Mouse (Mus musculus) stomach, adult 2 months (tissue): ENCODE data around the gene Kif2c. TPM values are rescaled to one million over a fixed set of nuclear protein-coding genes. Genes with fewer than 3 reads are reported as not detected.

Source experiments
- polyA plus RNA-seq: library from polyadenylated mRNA; depleted of rRNA; stranded (reverse); fragments of >200 nt; gene quantifications from 2 replicates; pipeline ENCODE4 v1.2.3, GENCODE M21; 2012; rRNA removed

The Kif2c gene
- 0.37 and 0.91 TPM in 2 replicates for polyA plus RNA-seq

DNA sequence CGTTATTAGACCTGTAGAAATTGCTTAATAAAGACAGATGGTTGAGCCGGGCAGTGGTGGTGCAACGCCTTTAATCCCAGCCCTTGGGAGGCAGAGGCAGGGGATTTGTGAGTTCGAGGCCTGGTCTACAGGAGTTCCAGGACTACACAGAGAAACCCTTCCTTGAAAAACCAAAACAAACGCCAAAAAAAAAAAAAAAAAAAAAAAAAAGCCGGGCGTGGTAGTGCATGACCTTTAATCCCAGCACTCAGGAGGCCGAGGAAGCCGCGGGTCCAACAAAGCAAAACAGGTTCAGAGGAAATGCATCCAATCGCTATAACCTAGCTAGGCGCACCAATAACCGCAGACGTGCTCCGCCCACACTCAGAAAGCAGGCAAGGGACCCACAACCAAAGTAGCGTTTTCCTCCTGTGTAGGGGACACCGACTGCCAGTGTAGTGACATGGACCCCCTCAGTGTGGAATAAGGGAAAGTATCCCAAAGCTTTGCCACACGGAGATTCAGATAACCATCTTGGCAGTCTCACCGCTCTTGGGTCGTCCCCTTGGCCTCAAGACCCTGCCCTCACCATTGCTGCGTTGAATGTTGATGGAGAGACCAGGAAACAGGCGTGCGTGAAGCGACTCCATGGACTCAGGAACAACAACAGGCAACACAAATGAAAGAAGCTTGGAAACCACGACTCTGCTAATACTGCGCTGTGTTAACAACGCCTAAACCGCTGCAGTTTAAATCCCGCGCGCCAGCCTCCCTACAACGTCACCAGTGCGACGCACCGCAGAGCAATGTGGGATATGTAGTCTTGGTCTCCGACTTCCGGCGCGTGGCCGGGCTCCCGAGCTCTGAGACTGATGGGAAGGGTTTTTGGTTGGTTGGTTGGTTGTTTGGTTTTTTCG, at the start of gene Kif2c:
TSS of gene Kif2c (minus strand) at position 777 of the 896 bp plus-strand sequence.

DNA sequence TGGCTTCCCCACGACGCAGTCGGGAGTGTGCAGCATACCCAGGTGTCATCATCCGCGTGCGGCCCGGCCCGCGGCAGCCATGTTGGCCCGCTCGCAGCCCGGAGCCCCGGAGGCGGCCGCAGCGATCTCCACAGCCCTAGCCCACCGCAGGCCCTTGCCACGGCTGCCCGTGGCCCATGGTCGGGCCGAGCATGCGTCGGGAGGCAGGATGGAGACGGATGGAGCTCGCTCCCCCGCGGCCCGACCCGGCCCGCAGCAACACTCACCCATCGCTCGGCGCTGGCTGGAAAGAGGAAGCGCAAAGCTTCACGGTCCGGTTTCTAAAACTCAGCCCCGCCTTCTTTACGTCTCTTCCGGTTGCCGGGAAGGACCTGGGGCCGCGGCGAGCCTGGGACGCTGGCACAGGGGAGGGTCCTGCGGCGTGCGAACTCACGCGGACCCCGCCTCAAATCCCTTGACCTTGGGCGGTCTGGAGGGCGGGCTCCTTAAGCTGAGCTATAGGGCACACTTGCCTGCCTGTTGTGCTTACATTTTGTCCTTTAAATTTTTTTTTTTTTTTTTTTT, 26.6 kb downstream of the Kif2c start, which contains the start of gene Rps8:
TSS of gene Rps8 (minus strand) at position 452 of the 564 bp plus-strand sequence.

DNA sequence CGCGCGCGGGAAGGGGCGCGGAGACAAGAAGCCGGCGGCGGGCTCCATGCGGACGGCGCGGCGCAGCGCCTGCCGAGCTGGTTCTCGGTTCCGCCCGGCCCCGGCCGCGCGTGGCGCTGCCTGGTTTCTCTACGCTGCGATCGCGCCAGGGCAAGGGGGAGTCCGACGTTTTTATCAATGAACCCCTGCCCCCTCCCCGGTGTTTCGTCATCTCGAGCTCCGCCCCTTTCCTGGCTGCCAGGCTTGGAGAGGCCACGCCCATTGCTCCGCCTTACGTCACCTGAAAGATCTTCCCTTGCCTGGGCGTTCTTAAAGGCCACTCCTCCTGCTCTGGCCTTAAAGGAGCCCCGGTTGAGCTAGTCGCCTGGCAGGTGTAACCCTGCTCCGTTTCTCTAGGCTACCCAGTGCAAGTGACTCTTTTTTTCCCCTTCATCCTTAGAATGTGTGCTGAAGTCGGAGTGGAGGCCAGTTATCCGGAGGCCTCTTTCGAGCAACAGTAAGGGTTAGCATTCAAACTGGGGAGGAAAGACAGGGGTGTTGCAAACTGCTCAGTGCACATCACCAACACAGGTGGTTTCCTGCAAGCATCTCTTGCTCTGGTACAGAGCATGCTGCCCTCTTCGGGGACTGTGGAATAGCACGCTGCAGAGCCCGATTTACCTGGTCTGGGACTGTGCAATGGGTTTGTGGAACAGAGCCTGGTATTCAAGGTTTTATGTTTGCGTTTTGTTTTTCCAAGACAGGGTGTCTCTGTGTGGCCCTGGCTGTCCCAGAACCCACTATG, 48.4 kb downstream of the Kif2c start, which contains the start of gene Plk3:
TSS of gene Plk3 (minus strand) at position 147 of the 784 bp plus-strand sequence.

DNA sequence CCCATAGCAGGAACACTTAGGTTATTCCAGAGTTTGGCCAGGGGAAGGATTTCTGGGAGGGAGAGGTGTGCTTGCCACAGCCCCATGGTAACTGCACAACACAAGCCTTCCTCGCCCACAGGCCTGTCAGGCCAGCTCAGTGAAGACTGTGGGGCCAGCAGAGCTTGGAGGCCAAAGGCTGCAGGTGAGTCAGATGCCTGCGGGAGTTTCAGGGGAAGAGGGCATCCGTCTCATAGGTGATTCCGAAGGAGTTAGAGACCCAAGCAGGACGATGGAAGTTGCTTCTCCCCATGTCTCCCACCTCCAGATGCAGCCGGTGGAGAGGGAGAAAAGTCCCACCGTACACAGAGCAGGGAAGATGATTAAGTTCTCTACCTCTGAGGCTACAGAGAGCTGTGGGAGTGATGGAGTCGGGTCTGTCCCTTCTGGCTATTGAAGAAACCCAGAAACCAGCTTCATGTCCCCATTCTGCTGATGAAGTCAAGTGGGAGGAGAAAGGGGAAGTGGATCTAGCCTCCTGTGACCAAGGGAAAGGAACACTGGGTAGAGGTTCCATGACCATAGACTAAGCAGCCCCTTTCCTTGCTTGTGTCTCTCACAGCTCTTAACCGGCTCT, 55.7 kb downstream of the Kif2c start, which contains the start of gene Tctex1d4:
TSS of gene Tctex1d4 (plus strand) at position 120 of the 616 bp plus-strand sequence.

DNA sequence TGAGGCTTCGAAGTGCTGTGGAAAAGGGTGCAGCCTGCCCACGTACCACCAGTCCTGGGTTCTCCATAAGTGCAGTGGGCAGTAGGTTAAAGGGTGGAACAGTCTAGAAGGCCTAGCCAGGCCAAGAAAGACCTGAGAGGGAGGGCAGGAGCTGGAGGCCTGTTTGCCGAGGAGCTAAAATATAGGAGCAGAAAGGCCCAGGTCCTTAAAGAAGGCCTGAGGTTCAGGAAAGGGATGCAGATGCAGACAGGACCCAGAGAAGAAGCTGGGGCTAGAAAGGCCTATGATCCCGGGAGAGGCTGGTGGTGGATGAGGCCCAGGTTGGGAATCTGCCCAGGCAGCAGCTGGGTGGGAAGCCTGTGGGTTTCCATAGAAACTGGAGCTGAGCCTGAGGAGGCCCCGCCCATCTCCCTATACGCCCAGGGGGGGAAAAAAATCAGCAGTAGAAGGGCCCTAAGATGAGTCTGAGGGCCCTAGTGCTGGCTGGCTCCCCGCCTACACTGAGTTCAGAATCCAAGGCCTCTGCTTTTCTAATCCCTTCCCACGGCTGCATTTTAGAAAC, 57.0 kb downstream of the Kif2c start, which contains the start of gene Btbd19:
TSS of gene Btbd19 (minus strand) at position 378 of the 562 bp plus-strand sequence.

Other genes with a start within 250 kb of the Kif2c start
- 14.5 and 18.5 TPM in 2 replicates for gene Urod, start 188.2 kb downstream of the Kif2c start, polyA plus RNA-seq
- 39.9 and 41.0 TPM in 2 replicates for gene Hectd3, start 187.3 kb downstream of the Kif2c start, polyA plus RNA-seq
- gene Eif2b3, start 163.2 kb downstream of the Kif2c start, polyA plus RNA-seq, result 0.55 and 0.96 TPM in 2 replicates
- gene Ptch2, start 86.6 kb downstream of the Kif2c start, polyA plus RNA-seq, result 1.8 and 2.0 TPM in 2 replicates
- gene Btbd19, start 56.9 kb downstream of the Kif2c start, polyA plus RNA-seq, result 5.2 and 7.6 TPM in 2 replicates
- gene Tctex1d4, start 55.8 kb downstream of the Kif2c start, polyA plus RNA-seq, result 0.25 and 0.49 TPM in 2 replicates
- 19.8 and 37.6 TPM in 2 replicates for gene Plk3, start 48.7 kb downstream of the Kif2c start, polyA plus RNA-seq
- gene Rps8, start 26.4 kb downstream of the Kif2c start, polyA plus RNA-seq, result 114 and 124 TPM in 2 replicates
- 8.2 and 11.3 TPM in 2 replicates for gene Tmem53, start 69.3 kb upstream of the Kif2c start, polyA plus RNA-seq
- 0.08 TPM in 1 of 2 replicates, not detected in the other for gene Armh1, start 69.5 kb upstream of the Kif2c start, polyA plus RNA-seq